ENCODE assay signal across 9 mouse cellular contexts in genomic region chr8:64848245-64848785, GRCm38 (mm10). TPM values are rescaled to one million over a fixed set of nuclear protein-coding genes. Genes with fewer than 3 reads are reported as not detected.
DNase-seq lines count a peak whose midpoint lies in the region; ATAC-seq and TF ChIP-seq lines count a peak whose summit lies in the region.
"Had no signal": no experiment of that assay in that cellular context is flagged by ENCODE, and none has a peak within 500 bp of the region (broad histone marks: within the 10 kb centered on the region; RNA-seq: fewer than 3 reads in every experiment).

No protein-coding gene starts in this region.

- no peaks in the 10 kb centered on the region for H3K27me3 ChIP-seq in kidney, embryonic 15.5 days
- no peaks in the 10 kb centered on the region for H3K27me3 ChIP-seq in embryonic facial prominence, embryonic 11.5 days (ENCODE audit: control insufficient read depth, insufficient read depth, low read length)
- no peaks in the 10 kb centered on the region for H3K27me3 ChIP-seq in hindbrain, postnatal 0 days (ENCODE audit: insufficient read depth, low read length)
- no peaks in the 10 kb centered on the region for H3K27me3 ChIP-seq in midbrain, embryonic 15.5 days (replicated peaks)

- peak overlapping the region; percentile 92 for H3K4me2 ChIP-seq in kidney, embryonic 15.5 days
- H3K4me2 ChIP-seq in embryonic facial prominence, embryonic 11.5 days (ENCODE audit: low read depth, low read length), result peak overlapping the region; percentile 83
- peak overlapping the region; percentile 81 for H3K4me2 ChIP-seq in hindbrain, postnatal 0 days (ENCODE audit: low read depth, low read length)
- peak overlapping the region; percentile 80 for H3K4me2 ChIP-seq in midbrain, embryonic 15.5 days

- no peaks in the 10 kb centered on the region for H3K9me3 ChIP-seq in kidney, embryonic 15.5 days (replicated peaks)
- H3K9me3 ChIP-seq in embryonic facial prominence, embryonic 11.5 days (replicated peaks; ENCODE audit: control insufficient read depth, low read length), result no peaks in the 10 kb centered on the region
- no peaks in the 10 kb centered on the region for H3K9me3 ChIP-seq in hindbrain, postnatal 0 days (ENCODE audit: low read length)
- no peaks in the 10 kb centered on the region for H3K9me3 ChIP-seq in midbrain, embryonic 15.5 days

- no peak for DNase-seq in kidney, adult 9 months
- DNase-seq in embryonic facial prominence, embryonic 11.5 days (ENCODE audit: low spot score), result no peak
- DNase-seq in hindbrain, postnatal 0 days (ENCODE audit: low spot score), result peak; percentile 53
- DNase-seq in layer of hippocampus, postnatal 10 days (ENCODE audit: low spot score in 2 of 2), result no peak
- no peak for DNase-seq in gastrocnemius, postnatal 25 days
- no peak for DNase-seq in urinary bladder, postnatal 4 days (ENCODE audit: low spot score in 2 of 2)
- DNase-seq: spleen, adult 18-20 months had no signal

- ATAC-seq in kidney, embryonic 15.5 days (replicated peaks; ENCODE audit: low FRiP score), result no peak
- no peak for ATAC-seq in embryonic facial prominence, embryonic 11.5 days (replicated peaks; ENCODE audit: insufficient number of reproducible peaks, low FRiP score, low TSS enrichment, low read depth)
- ATAC-seq in hindbrain, postnatal 0 days, result no peak
- no peak for ATAC-seq in midbrain, embryonic 15.5 days (replicated peaks)

- no peak for TF ChIP-seq CTCF in hindbrain, postnatal 0 days (IDR thresholded peaks at IDR 0.05; ENCODE audit: low read depth)

- peak overlapping the region; percentile 17; the same call in 1 of the 2 replicates for H3K9ac ChIP-seq in kidney, embryonic 15.5 days
- H3K9ac ChIP-seq in embryonic facial prominence, embryonic 11.5 days (replicated peaks; ENCODE audit: low read length), result no peak overlapping the region; the same call in 1 of the 2 replicates
- peak overlapping the region; percentile 92 for H3K9ac ChIP-seq in hindbrain, postnatal 0 days (replicated peaks; ENCODE audit: low read length)
- peak overlapping the region; percentile 91 for H3K9ac ChIP-seq in midbrain, embryonic 15.5 days

- H3K36me3 ChIP-seq in kidney, embryonic 15.5 days, result no peaks in the 10 kb centered on the region
- no peaks in the 10 kb centered on the region for H3K36me3 ChIP-seq in embryonic facial prominence, embryonic 11.5 days (replicated peaks; ENCODE audit: control insufficient read depth, insufficient read depth, low read depth, low read length)
- H3K36me3 ChIP-seq in hindbrain, postnatal 0 days (ENCODE audit: insufficient read depth, low read length), result no peaks in the 10 kb centered on the region
- no peaks in the 10 kb centered on the region for H3K36me3 ChIP-seq in midbrain, embryonic 15.5 days (replicated peaks)

- H3K4me3 ChIP-seq in kidney, embryonic 15.5 days (replicated peaks), result peak overlapping the region; percentile 93
- peak overlapping the region; percentile 91; the same call in 1 of the 2 replicates for H3K4me3 ChIP-seq in embryonic facial prominence, embryonic 11.5 days (ENCODE audit: low read depth, low read length)
- H3K4me3 ChIP-seq in hindbrain, postnatal 0 days (ENCODE audit: low read length), result peak overlapping the region; percentile 92
- peak overlapping the region; percentile 97 for H3K4me3 ChIP-seq in midbrain, embryonic 15.5 days

- WGBS in kidney, embryonic 15.5 days, result 16% methylated on average over 8 of the region's 8 CpGs
- 11% methylated on average over 8 of the region's 8 CpGs for WGBS in embryonic facial prominence, embryonic 11.5 days
- WGBS in hindbrain, postnatal 0 days, result 4% methylated on average over 8 of the region's 8 CpGs
- 4% methylated on average over 8 of the region's 8 CpGs for WGBS in midbrain, embryonic 15.5 days

- H3K27ac ChIP-seq in kidney, embryonic 15.5 days, result no peak overlapping the region
- no peak overlapping the region for H3K27ac ChIP-seq in embryonic facial prominence, embryonic 11.5 days (replicated peaks; ENCODE audit: low read depth, low read length)
- peak overlapping the region; percentile 90; the same call in 1 of the 2 replicates for H3K27ac ChIP-seq in hindbrain, postnatal 0 days
- H3K27ac ChIP-seq in midbrain, embryonic 15.5 days, result peak overlapping the region; percentile 95

- peaks cover 43% of the 10 kb centered on the region for H3K4me1 ChIP-seq in kidney, embryonic 15.5 days
- no peaks in the 10 kb centered on the region for H3K4me1 ChIP-seq in embryonic facial prominence, embryonic 11.5 days (ENCODE audit: control insufficient read depth, insufficient read depth, low read length)
- peaks cover 15% of the 10 kb centered on the region for H3K4me1 ChIP-seq in hindbrain, postnatal 0 days (ENCODE audit: insufficient read depth, low read length)
- H3K4me1 ChIP-seq in midbrain, embryonic 15.5 days, result peaks cover 30% of the 10 kb centered on the region

RNA-seq across cellular contexts. Expression of gene Klhl2, which starts 1.5 kb away (rescaled TPM):
- polyA plus RNA-seq in kidney, embryonic 15.5 days (2015; fragmentation: Nextera tagmentation; extraction: Ambion mirVana), result 15.3 and 16.1 TPM in 2 replicates
- 10.5 and 13.9 TPM in 2 replicates for polyA plus RNA-seq in embryonic facial prominence, embryonic 11.5 days (2014; fragmentation: Nextera tagmentation; extraction: Ambion mirVana)
- total RNA-seq in hindbrain, postnatal 0 days (2014; rRNA removed), result 35.0 and 41.0 TPM in 2 replicates
- 26.3 and 27.4 TPM in 2 replicates for polyA plus RNA-seq in hindbrain, postnatal 0 days (2015; fragmentation: Nextera tagmentation; extraction: Ambion mirVana)
- 43.4 and 43.8 TPM in 2 replicates for polyA plus RNA-seq in midbrain, embryonic 15.5 days (2015; fragmentation: Nextera tagmentation; extraction: Ambion mirVana)
- total RNA-seq in layer of hippocampus, postnatal 10 days (2021), result 100 to 1,000 TPM; 193 to 203 TPM
- total RNA-seq in gastrocnemius, postnatal 25 days (2021), result 1 to 10 TPM; 5.3 to 6.6 TPM

Comparison
In these comparisons a context has a peak if more than half of its experiments do, and no peak if none do; other contexts are left out.
1. H3K27ac ChIP-seq: peak in hindbrain, postnatal 0 days (single experiment) and midbrain, embryonic 15.5 days (single experiment); none in kidney, embryonic 15.5 days (single experiment) and embryonic facial prominence, embryonic 11.5 days (single experiment).
2. Peak in every context shown above with its lines, with median percentiles within 50 percentile points of each other: H3K4me2 ChIP-seq and H3K4me3 ChIP-seq.